Mouse (Mus musculus): ENCODE measurements around the gene Obsl1. TPM values are rescaled to one million over a fixed set of nuclear protein-coding genes. Genes with fewer than 3 reads are reported as not detected.

The Obsl1 gene
- polyA plus RNA-seq, 1 experiment from 2014 or later: 28.1 TPM

- Histone ChIP-seq H3K4me3 (no peak overlapping the region), H3K9me3 (no peaks in the 10 kb centered on the region), H3K4me2 (no peak overlapping the region), H3K27me3 (no peaks in the 10 kb centered on the region), H3K4me1 (replicated peaks) (peaks cover 42% of the 10 kb centered on the region), H3K9ac (no peak overlapping the region), H3K36me3 (0 out of 2 replicates have a peak, but pooled peaks cover 7% of the 10 kb centered on the region), H3K27ac (replicated peaks) (no peak overlapping the region)
- no peak for ATAC-seq (ENCODE audit: low read depth)
- WGBS: 85% methylated on average over 8 of the region's 9 CpGs
Measured at GRCm38 (mm10) chr1:75438782-75439181, 67.5 kb downstream of the Obsl1 start.

DNA sequence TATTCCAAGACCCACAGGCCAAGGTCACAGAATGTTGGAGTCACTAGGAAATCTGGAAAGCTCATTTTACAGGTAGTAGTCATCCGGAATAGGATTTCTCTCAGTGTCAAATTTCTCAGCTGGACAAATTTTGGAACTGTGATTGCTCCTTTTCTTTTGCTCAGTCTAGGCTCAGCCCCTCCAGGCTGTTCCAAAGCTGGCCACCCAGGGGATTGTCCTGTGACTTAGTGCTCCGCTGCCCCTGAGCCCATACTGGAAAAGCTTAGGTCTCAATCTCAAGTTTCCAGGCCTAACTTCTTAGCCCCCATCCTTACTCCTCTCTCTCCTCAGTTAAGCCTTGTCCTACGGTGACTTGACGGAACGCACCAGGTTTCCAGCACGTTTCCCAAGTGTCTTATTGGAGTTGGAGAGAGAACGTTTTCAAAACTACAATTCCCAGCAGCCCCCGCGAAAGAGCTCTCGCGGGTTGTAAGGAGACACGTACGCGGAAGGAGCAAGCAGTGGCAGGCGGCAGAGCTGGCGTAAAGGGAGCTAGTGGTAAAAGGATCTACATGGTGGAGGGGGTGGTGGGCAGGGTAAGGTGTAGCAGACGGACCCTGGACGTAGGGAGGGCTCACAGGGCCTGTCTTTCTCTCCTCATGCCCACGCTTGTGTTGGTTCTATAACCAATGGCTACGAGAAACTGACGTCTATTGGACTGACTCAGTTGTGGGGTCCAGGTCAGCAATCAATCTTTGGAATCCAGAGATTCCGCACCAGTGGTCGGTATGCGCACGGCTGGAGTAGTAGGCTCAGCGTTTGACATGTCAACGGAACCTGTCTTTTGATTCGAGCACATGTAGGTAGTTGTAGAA is 70.5 kb downstream of the Obsl1 start, which contains the start of gene Gmppa:
Gmppa (plus strand) TSS at position 456 of the 854 bp plus-strand sequence.
- 7% methylated on average over 28 of the region's 28 CpGs for WGBS

More for the DNA sequence above, 70.5 kb downstream of the Obsl1 start, which contains the start of gene Gmppa:
- Histone ChIP-seq H3K4me2 (peak within 1 kb of the TSS; percentile 64), H3K27me3 (no peaks in the 10 kb centered on the region), H3K4me1 (replicated peaks) (peaks cover 17% of the 10 kb centered on the region), H3K9ac (peak within 1 kb of the TSS; percentile 81), H3K9me3 (no peaks in the 10 kb centered on the region), H3K4me3 (peak within 1 kb of the TSS; percentile 58), H3K27ac (replicated peaks) (peak within 1 kb of the TSS; percentile 76), H3K36me3 (peaks cover 12% of the 10 kb centered on the region; the same call in 1 of the 2 replicates)
- ATAC-seq (ENCODE audit: low read depth): peak; percentile 81

Other genes with a start within 250 kb of the Obsl1 start
- gene Ptprn, start 241.9 kb downstream of the Obsl1 start, polyA plus RNA-seq (2015; fragmentation: Nextera tagmentation; extraction: Ambion mirVana): 15.8 and 19.2 TPM in 2 replicates
- gene Resp18, start 228.0 kb downstream of the Obsl1 start, polyA plus RNA-seq (2015; fragmentation: Nextera tagmentation; extraction: Ambion mirVana): 116 and 131 TPM in 2 replicates
- gene Dnpep, start 188.5 kb downstream of the Obsl1 start, polyA plus RNA-seq (2015; fragmentation: Nextera tagmentation; extraction: Ambion mirVana): 187 and 190 TPM in 2 replicates
- 3.3 and 7.7 TPM in 2 replicates for gene Des, start 146.1 kb downstream of the Obsl1 start, polyA plus RNA-seq (2015; fragmentation: Nextera tagmentation; extraction: Ambion mirVana)
- 17.8 and 21.4 TPM in 2 replicates for gene Speg, start 131.2 kb downstream of the Obsl1 start, polyA plus RNA-seq (2015; fragmentation: Nextera tagmentation; extraction: Ambion mirVana)
- gene Gmppa, start 70.5 kb downstream of the Obsl1 start, polyA plus RNA-seq (2015; fragmentation: Nextera tagmentation; extraction: Ambion mirVana): 74.4 and 75.9 TPM in 2 replicates
- 28.7 and 28.8 TPM in 2 replicates for gene Asic4, start 56.0 kb downstream of the Obsl1 start, polyA plus RNA-seq (2015; fragmentation: Nextera tagmentation; extraction: Ambion mirVana)
- 39.1 and 41.0 TPM in 2 replicates for gene Chpf, start 27.1 kb downstream of the Obsl1 start, polyA plus RNA-seq (2015; fragmentation: Nextera tagmentation; extraction: Ambion mirVana)
- 37.2 and 40.9 TPM in 2 replicates for gene Tmem198, start 26.9 kb downstream of the Obsl1 start, polyA plus RNA-seq (2015; fragmentation: Nextera tagmentation; extraction: Ambion mirVana)
- 13.3 and 13.7 TPM in 2 replicates for gene Inha, start 625 bp upstream of the Obsl1 start, polyA plus RNA-seq (2015; fragmentation: Nextera tagmentation; extraction: Ambion mirVana)
- gene Stk11ip, start 15.1 kb upstream of the Obsl1 start, polyA plus RNA-seq (2015; fragmentation: Nextera tagmentation; extraction: Ambion mirVana): 19.7 and 20.1 TPM in 2 replicates
- gene Slc4a3, start 39.8 kb upstream of the Obsl1 start, polyA plus RNA-seq (2015; fragmentation: Nextera tagmentation; extraction: Ambion mirVana): 36.9 and 39.3 TPM in 2 replicates